Mouse (Mus musculus): ENCODE data around the gene Tlr9. TPM values are rescaled to one million over a fixed set of nuclear protein-coding genes. Genes with fewer than 3 reads are reported as not detected.

Tlr9 gene
- polyA plus RNA-seq, 3 experiments from 2014 or later: 0.14 TPM; not detected in 2

GRCm38 (mm10) chr9:106269076-106269788 lies 46.8 kb downstream of the Tlr9 start:
- ATAC-seq: no peak

- ATAC-seq: no peak
Observed at GRCm38 (mm10) chr9:106269879-106270278, 47.5 kb downstream of the Tlr9 start.

GRCm38 (mm10) chr9:106270656-106271055 lies 48.3 kb downstream of the Tlr9 start:
- no peak for ATAC-seq

GRCm38 (mm10) chr9:106272288-106272687 lies 49.9 kb downstream of the Tlr9 start:
- ATAC-seq: no peak

GRCm38 (mm10) chr9:106273276-106273675 lies 50.9 kb downstream of the Tlr9 start:
- no peak for ATAC-seq

GRCm38 (mm10) chr9:106273791-106274190 lies 51.4 kb downstream of the Tlr9 start:
- no peak for ATAC-seq

- peak; percentile 89 for ATAC-seq
Observed at GRCm38 (mm10) chr9:106274652-106275180, 52.3 kb downstream of the Tlr9 start.

- no peak for ATAC-seq
Observed at GRCm38 (mm10) chr9:106275806-106276205, 53.4 kb downstream of the Tlr9 start.

Other genes starting within 250 kb of the Tlr9 start
- gene Col6a4, start 125.8 kb upstream of the Tlr9 start, polyA plus RNA-seq (2017; shearing (Covaris generic)): not detected
- gene Glyctk, start 64.5 kb upstream of the Tlr9 start, polyA plus RNA-seq (2017; shearing (Covaris generic)): 1 to 10 TPM; 2.0 to 4.7 (median 2.1) TPM
- gene Wdr82, start 51.7 kb upstream of the Tlr9 start, polyA plus RNA-seq (2017; shearing (Covaris generic)): 10 to 100 TPM; 28.3 to 48.5 (median 39.8) TPM
- gene Ppm1m, start 22.9 kb upstream of the Tlr9 start, polyA plus RNA-seq (2017; shearing (Covaris generic)): 10 to 100 TPM; 11.2 to 27.9 (median 20.4) TPM
- gene Twf2, start 19.5 kb upstream of the Tlr9 start, polyA plus RNA-seq (2017; shearing (Covaris generic)): 100 to 1,000 TPM; 126 to 140 (median 135) TPM
- 10 to 100 TPM; 40.5 to 69.7 (median 54.7) TPM for gene Alas1, start 26.1 kb downstream of the Tlr9 start, polyA plus RNA-seq (2017; shearing (Covaris generic))
- 10 to 100 TPM in 1 of 3 experiments, 1 to 10 TPM in 2; 3.6 to 21.4 (median 4.8) TPM for gene Poc1a, start 58.5 kb downstream of the Tlr9 start, polyA plus RNA-seq (2017; shearing (Covaris generic))
- gene Dusp7, start 146.0 kb downstream of the Tlr9 start, polyA plus RNA-seq (2017; shearing (Covaris generic)): 10 to 100 TPM; 20.2 to 22.2 (median 21.4) TPM
- gene Rpl29, start 206.9 kb downstream of the Tlr9 start, polyA plus RNA-seq (2017; shearing (Covaris generic)): 1,000 to 10,000 TPM; 1,038 to 1,832 (median 1,102) TPM
- gene Acy1, start 215.7 kb downstream of the Tlr9 start, polyA plus RNA-seq (2017; shearing (Covaris generic)): 10 to 100 TPM in 1 of 3 experiments, 1 to 10 TPM in 2; 8.9 to 14.6 (median 9.4) TPM
- 10 to 100 TPM in 2 of 3 experiments, 1 to 10 TPM in 1; 6.3 to 17.6 (median 12.6) TPM for gene Abhd14b, start 224.9 kb downstream of the Tlr9 start, polyA plus RNA-seq (2017; shearing (Covaris generic))
- gene Abhd14a, start 225.1 kb downstream of the Tlr9 start, polyA plus RNA-seq (2017; shearing (Covaris generic)): 10 to 100 TPM in 2 of 3 experiments, 1 to 10 TPM in 1; 8.1 to 14.9 (median 14.4) TPM
- 1 to 10 TPM; 4.1 to 5.0 (median 4.4) TPM for gene Pcbp4, start 230.7 kb downstream of the Tlr9 start, polyA plus RNA-seq (2017; shearing (Covaris generic))
- gene Gpr62, start 243.3 kb downstream of the Tlr9 start, polyA plus RNA-seq (2017; shearing (Covaris generic)): not detected

All from inflammation-experienced regulatory T-cells, adult 6 months (primary cell).